Mouse (Mus musculus): ENCODE results near the gene Zfp831. TPM values are rescaled to one million over a fixed set of nuclear protein-coding genes. Genes with fewer than 3 reads are reported as not detected.

Gene Zfp831
- polyA plus RNA-seq, 1 experiment = 0.34 TPM

DNA sequence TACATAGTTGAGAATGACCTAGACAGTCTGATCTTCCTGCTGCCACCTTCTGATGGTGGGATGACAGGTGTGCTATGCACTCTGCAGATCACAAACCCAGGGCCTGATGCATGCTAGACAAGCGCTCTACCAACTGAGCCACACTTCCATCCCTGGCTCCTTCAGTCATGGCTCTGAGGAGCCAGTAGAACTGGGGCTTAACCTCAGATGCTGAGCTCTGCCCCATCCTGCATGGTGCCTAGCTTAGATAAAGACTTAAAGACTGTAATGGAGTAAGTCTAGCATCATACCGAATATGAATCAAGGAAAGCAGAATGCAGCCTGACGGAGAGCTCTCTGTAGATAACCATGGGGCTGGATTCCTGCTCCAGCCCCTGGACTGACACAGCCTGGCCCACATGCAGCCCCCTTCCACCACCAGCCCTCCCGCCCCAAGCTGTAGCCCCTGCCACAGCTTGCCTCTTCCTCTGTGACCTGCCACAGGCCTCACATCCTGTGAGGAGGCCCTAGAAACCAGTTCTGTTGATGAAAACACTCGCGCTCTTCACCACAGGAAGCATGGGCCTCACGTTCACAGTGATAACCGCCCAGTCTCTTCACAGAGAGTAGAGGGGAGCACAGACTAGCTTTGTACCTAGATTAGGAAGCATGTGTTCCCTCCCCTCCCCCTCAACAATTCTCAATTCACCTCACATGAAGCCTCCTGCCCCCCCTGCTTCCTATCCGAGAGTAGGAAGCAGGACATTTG lies 41.2 kb upstream of the Zfp831 start:
- Histone ChIP-seq H3K36me3 (ENCODE audit: control insufficient read depth, insufficient read depth, low read length) (no peaks in the 10 kb centered on the region), H3K4me3 (ENCODE audit: insufficient read depth, low read depth, low read length) (no peak overlapping the region), H3K27ac (ENCODE audit: insufficient read depth, low read depth, low read length) (no peak overlapping the region), H3K4me1 (ENCODE audit: control insufficient read depth, insufficient read depth, low read length) (no peaks in the 10 kb centered on the region), H3K27me3 (replicated peaks; ENCODE audit: control insufficient read depth, insufficient read depth, low read length) (no peaks in the 10 kb centered on the region)
- no peak for TF ChIP-seq POLR2A (IDR thresholded peaks at IDR 0.05; ENCODE audit: low read depth, low read length)
- no peak for TF ChIP-seq CTCF (conservative IDR thresholded peaks at IDR 0.05; ENCODE audit: insufficient read depth, insufficient read length, low read depth, low read length)
- no peak for DNase-seq
- 77% methylated on average over 9 of the region's 9 CpGs for WGBS

DNA sequence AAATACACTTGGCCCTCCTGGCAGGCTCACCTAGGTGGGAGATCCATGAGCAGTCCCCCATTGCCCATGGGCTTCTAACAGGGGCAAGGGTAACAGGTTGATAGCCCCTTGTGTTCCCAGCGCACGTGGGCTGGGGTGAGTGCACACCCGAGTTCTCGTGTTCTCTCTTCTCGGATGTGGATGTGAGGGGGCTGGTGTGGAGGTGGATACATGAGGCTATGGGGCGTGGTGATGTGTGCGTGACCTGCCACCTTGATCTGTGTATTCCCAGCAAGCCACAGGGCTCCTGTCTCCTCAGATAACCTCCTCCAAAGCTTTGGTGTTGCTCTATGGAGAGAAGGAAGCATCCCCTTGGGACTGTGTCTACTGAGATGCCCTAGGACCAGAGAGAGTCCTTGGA lies 40.0 kb upstream of the Zfp831 start:
- no peaks in the 10 kb centered on the region for H3K36me3 ChIP-seq (ENCODE audit: control insufficient read depth, insufficient read depth, low read length)
- H3K27me3 ChIP-seq (replicated peaks; ENCODE audit: control insufficient read depth, insufficient read depth, low read length) = no peaks in the 10 kb centered on the region
- 73% methylated on average over 7 of the region's 7 CpGs for WGBS
- TF ChIP-seq POLR2A (IDR thresholded peaks at IDR 0.05; ENCODE audit: low read depth, low read length) (no peak), CTCF (conservative IDR thresholded peaks at IDR 0.05; ENCODE audit: insufficient read depth, insufficient read length, low read depth, low read length) (no peak)
- H3K4me1 ChIP-seq (ENCODE audit: control insufficient read depth, insufficient read depth, low read length) = no peaks in the 10 kb centered on the region
- no peak for DNase-seq
- no peak overlapping the region for H3K4me3 ChIP-seq (ENCODE audit: insufficient read depth, low read depth, low read length)
- no peak overlapping the region for H3K27ac ChIP-seq (ENCODE audit: insufficient read depth, low read depth, low read length)

DNA sequence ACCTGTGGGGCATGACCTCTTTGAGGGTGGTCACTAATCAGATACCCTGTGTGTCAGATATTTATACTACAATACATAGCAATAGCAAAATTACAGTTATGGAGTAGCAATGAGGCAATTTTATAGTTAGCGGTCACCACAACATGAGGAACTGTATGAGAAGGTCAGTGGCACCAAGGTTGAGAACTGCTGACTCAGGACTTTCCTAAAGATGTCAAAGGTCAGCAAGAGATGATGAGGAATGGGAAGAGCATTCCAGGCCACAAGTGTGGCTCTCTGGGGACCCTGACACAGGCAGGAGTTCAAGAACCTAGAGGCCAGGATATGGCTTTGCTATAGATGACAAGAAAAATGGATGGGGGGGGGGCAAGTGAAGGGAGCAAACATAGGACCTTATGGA lies 38.3 kb upstream of the Zfp831 start:
- H3K27ac ChIP-seq (ENCODE audit: insufficient read depth, low read depth, low read length) = no peak overlapping the region
- no peak for DNase-seq
- no peaks in the 10 kb centered on the region for H3K4me1 ChIP-seq (ENCODE audit: control insufficient read depth, insufficient read depth, low read length)
- 96% methylated on average over 1 of the region's 1 CpGs for WGBS
- TF ChIP-seq CTCF (conservative IDR thresholded peaks at IDR 0.05; ENCODE audit: insufficient read depth, insufficient read length, low read depth, low read length) = no peak
- TF ChIP-seq POLR2A (IDR thresholded peaks at IDR 0.05; ENCODE audit: low read depth, low read length) = no peak
- H3K36me3 ChIP-seq (ENCODE audit: control insufficient read depth, insufficient read depth, low read length) = no peaks in the 10 kb centered on the region
- H3K27me3 ChIP-seq (replicated peaks; ENCODE audit: control insufficient read depth, insufficient read depth, low read length) = no peaks in the 10 kb centered on the region
- no peak overlapping the region for H3K4me3 ChIP-seq (ENCODE audit: insufficient read depth, low read depth, low read length)

DNA sequence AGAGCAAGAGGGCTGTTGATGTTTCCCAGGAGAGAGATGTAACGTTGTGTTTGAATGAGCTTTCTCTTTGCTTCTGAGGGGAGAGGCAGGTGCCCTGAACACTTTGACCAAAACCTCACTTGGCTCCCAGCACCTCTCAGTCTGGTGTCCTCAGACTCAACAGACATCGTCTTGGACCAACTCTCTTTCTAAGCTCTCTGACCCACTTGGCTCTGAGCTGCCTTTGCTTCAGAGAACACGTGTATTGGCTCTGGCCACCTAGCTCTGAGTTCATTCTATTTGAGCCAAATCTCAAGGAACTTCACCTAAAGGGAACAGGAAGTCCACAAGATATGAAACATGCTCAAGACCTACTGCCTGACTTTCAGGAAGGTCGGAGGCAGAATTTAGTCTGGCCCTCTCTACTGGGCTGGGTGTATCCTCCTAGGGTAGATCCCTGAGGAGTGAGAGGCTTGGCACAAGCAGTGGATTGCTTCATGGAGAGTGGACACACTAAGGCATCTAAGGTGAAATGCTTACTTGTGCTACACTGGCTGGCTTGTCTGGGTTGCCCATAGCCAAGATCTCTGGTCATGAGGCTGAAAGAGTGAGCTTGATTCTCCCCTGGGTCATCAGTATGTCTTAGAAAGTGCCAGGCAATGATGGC lies 37.8 kb upstream of the Zfp831 start:
- H3K27me3 ChIP-seq (replicated peaks; ENCODE audit: control insufficient read depth, insufficient read depth, low read length) = no peaks in the 10 kb centered on the region
- H3K27ac ChIP-seq (ENCODE audit: insufficient read depth, low read depth, low read length) = no peak overlapping the region
- DNase-seq = no peak
- WGBS = 86% methylated on average over 4 of the region's 4 CpGs
- TF ChIP-seq CTCF (conservative IDR thresholded peaks at IDR 0.05; ENCODE audit: insufficient read depth, insufficient read length, low read depth, low read length) (no peak), POLR2A (IDR thresholded peaks at IDR 0.05; ENCODE audit: low read depth, low read length) (no peak)
- H3K36me3 ChIP-seq (ENCODE audit: control insufficient read depth, insufficient read depth, low read length) = no peaks in the 10 kb centered on the region
- H3K4me3 ChIP-seq (ENCODE audit: insufficient read depth, low read depth, low read length) = no peak overlapping the region
- H3K4me1 ChIP-seq (ENCODE audit: control insufficient read depth, insufficient read depth, low read length) = no peaks in the 10 kb centered on the region

DNA sequence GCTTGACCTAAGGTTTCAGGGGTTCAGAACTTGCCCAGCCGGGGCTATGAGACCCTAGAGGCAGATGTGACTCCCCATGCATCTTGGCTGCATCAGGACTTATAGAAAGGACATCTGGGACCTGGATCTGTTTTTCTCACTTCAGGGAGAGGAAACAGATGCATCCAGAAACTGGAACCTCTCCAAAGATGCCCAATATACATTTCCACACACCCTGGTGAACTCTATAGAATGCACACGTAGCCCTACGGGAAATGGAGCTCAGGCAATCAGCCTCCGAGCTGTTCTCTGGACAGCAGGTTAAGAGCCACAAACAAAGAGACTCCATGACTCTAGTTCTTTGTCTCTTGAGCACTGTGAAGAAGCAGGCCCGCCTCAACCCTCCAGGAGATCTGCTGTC lies 37.0 kb upstream of the Zfp831 start:
- DNase-seq = no peak
- Histone ChIP-seq H3K4me1 (ENCODE audit: control insufficient read depth, insufficient read depth, low read length) (no peaks in the 10 kb centered on the region), H3K27me3 (replicated peaks; ENCODE audit: control insufficient read depth, insufficient read depth, low read length) (no peaks in the 10 kb centered on the region), H3K36me3 (ENCODE audit: control insufficient read depth, insufficient read depth, low read length) (no peaks in the 10 kb centered on the region), H3K27ac (ENCODE audit: insufficient read depth, low read depth, low read length) (no peak overlapping the region), H3K4me3 (ENCODE audit: insufficient read depth, low read depth, low read length) (no peak overlapping the region)
- TF ChIP-seq CTCF (conservative IDR thresholded peaks at IDR 0.05; ENCODE audit: insufficient read depth, insufficient read length, low read depth, low read length) = no peak
- TF ChIP-seq POLR2A (IDR thresholded peaks at IDR 0.05; ENCODE audit: low read depth, low read length) = no peak
- WGBS = 88% methylated on average over 5 of the region's 5 CpGs

DNA sequence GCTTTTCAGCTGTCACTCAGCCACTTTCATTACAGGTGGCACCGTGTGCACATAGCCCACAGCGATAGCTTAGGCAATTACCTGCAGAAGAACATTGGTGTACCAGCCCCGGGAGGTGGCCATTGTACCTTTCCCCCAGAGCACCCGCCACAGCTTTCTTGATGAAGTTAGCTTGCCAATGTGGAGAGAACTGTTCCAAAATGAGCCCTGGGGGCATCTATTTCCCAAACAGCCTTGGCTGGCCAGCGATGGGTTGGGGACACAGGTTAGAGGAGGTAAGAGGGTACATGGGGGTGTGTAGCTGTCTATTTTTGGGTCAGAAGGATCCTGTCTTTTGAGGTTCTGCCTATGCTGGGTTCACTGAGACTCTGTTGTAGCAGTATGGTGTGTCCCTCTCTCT lies 33.4 kb upstream of the Zfp831 start:
- Histone ChIP-seq H3K36me3 (ENCODE audit: control insufficient read depth, insufficient read depth, low read length) (no peaks in the 10 kb centered on the region), H3K27ac (ENCODE audit: insufficient read depth, low read depth, low read length) (no peak overlapping the region), H3K4me1 (ENCODE audit: control insufficient read depth, insufficient read depth, low read length) (no peaks in the 10 kb centered on the region), H3K4me3 (ENCODE audit: insufficient read depth, low read depth, low read length) (no peak overlapping the region), H3K27me3 (replicated peaks; ENCODE audit: control insufficient read depth, insufficient read depth, low read length) (no peaks in the 10 kb centered on the region)
- DNase-seq = no peak
- 86% methylated on average over 5 of the region's 5 CpGs for WGBS
- TF ChIP-seq CTCF (conservative IDR thresholded peaks at IDR 0.05; ENCODE audit: insufficient read depth, insufficient read length, low read depth, low read length) = no peak
- no peak for TF ChIP-seq POLR2A (IDR thresholded peaks at IDR 0.05; ENCODE audit: low read depth, low read length)

DNA sequence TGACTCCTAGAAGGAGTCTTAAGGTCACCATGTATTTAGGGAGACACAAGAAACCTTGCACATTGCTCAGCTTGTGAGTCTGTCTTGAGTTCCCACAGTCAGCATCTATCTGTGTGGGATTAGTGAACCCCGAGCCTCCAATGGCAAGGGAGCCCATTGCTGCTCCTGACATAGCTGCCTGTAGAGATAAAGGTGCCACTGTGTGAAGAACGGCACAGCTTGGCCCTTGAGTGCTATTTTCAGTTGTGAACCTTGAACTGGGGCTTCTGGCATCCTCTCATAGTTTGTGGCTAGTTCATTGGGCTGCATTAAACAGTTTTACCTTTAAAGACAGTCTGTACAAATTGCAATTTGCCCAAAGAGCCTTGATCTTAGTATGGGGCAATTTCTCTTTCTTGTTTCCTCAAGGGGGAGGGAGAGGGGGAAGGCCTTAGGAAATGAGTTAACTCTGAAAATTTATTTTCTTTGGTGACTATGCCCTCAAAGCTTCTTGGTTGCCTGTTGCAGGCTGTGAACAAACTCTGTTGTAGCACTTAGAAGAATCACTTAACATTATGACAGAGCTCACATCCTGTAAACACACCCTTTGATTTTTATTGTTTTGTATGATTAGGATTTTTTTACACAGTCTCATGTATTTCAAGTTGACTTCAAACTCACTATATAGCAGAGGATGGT lies 30.8 kb upstream of the Zfp831 start:
- Histone ChIP-seq H3K27ac (ENCODE audit: insufficient read depth, low read depth, low read length) (no peak overlapping the region), H3K27me3 (replicated peaks; ENCODE audit: control insufficient read depth, insufficient read depth, low read length) (no peaks in the 10 kb centered on the region)
- 71% methylated on average over 2 of the region's 2 CpGs for WGBS

More for the DNA sequence above, 30.8 kb upstream of the Zfp831 start:
- no peaks in the 10 kb centered on the region for H3K4me1 ChIP-seq (ENCODE audit: control insufficient read depth, insufficient read depth, low read length)
- no peak for TF ChIP-seq POLR2A (IDR thresholded peaks at IDR 0.05; ENCODE audit: low read depth, low read length)
- no peak for TF ChIP-seq CTCF (conservative IDR thresholded peaks at IDR 0.05; ENCODE audit: insufficient read depth, insufficient read length, low read depth, low read length)
- H3K36me3 ChIP-seq (ENCODE audit: control insufficient read depth, insufficient read depth, low read length) = no peaks in the 10 kb centered on the region
- no peak for DNase-seq
- H3K4me3 ChIP-seq (ENCODE audit: insufficient read depth, low read depth, low read length) = no peak overlapping the region

All from kidney, adult 2 months (tissue).